Mouse (Mus musculus) testis, adult 10 weeks (tissue): ENCODE measurements around the gene Med28. TPM values are rescaled to one million over a fixed set of nuclear protein-coding genes. Genes with fewer than 3 reads are reported as not detected.

Source experiments
- polyA plus RNA-seq: library from polyadenylated mRNA; stranded (reverse); fragments of 350-450 nt; fragmentation: Illumina TruSeq; extraction: RNeasy Lipid Tissue Mini Kit (QIAGEN cat#74804); gene quantifications from one replicate; pipeline ENCODE4 v1.2.3, GENCODE M21; 2014; ENCODE audit warnings: low read depth, low replicate concordance

Med28 gene
- 122 TPM for polyA plus RNA-seq

GRCm38 (mm10) chr5:45519960-45520808 is at the start of gene Med28:
Med28 (plus strand) TSS chr5:45520229.

GRCm38 (mm10) chr5:45493191-45494092 is 26.6 kb upstream of the Med28 start, which contains the start of gene Lap3:
Lap3 (plus strand) TSS chr5:45493374.

Other genes with a start within 250 kb of the Med28 start
- gene Qdpr, start 70.0 kb upstream of the Med28 start, polyA plus RNA-seq = 27.4 TPM
- not detected for gene Clrn2, start 66.5 kb upstream of the Med28 start, polyA plus RNA-seq
- gene Lap3, start 26.9 kb upstream of the Med28 start, polyA plus RNA-seq = 44.9 TPM
- 0.66 TPM for gene Fam184b, start 119.4 kb downstream of the Med28 start, polyA plus RNA-seq
- 101 TPM for gene Ncapg, start 149.7 kb downstream of the Med28 start, polyA plus RNA-seq